Mouse (Mus musculus) right cerebral cortex, adult 18-20 months (tissue): ENCODE data around the gene Hist3h2a.
"Not testable (repeated sequence)": the region's sequence is repeated elsewhere in the genome, so short reads cannot be mapped to it uniquely, and the experiment has no call there.

Source experiments
- DNase-seq: peaks from one replicate; pipeline ENCODE4 v3.0.0; 2022; ENCODE audit warnings: mixed read lengths

Hist3h2a gene

GRCm38 (mm10) chr11:58948542-58949479 lies 5.7 kb upstream of the Hist3h2a start, which contains the start of gene Hist3h2ba:
Hist3h2ba (plus strand) TSS chr11:58948920.
- peak; percentile 86 for DNase-seq

- peak; percentile 85 for DNase-seq
These were observed 4.7 kb upstream of the Hist3h2a start for GRCm38 (mm10) chr11:58949480-58950431.

GRCm38 (mm10) chr11:58951210-58951609 lies 3.3 kb upstream of the Hist3h2a start:
- no peak for DNase-seq

- no peak for DNase-seq
These were observed 925 bp upstream of the Hist3h2a start for GRCm38 (mm10) chr11:58953351-58954169.

- DNase-seq = not testable (repeated sequence)
These were observed 390 bp upstream of the Hist3h2a start for GRCm38 (mm10) chr11:58954170-58954419.

- DNase-seq = no peak
These were observed 820 bp downstream of the Hist3h2a start for GRCm38 (mm10) chr11:58955143-58955867.

GRCm38 (mm10) chr11:58955868-58956257 lies 1.4 kb downstream of the Hist3h2a start:
- DNase-seq = no peak

- DNase-seq = no peak
These were observed 2.9 kb downstream of the Hist3h2a start for GRCm38 (mm10) chr11:58957226-58957914.

- DNase-seq = no peak
These were observed 4.1 kb downstream of the Hist3h2a start for GRCm38 (mm10) chr11:58958536-58958935.

- no peak for DNase-seq
These were observed 4.8 kb downstream of the Hist3h2a start for GRCm38 (mm10) chr11:58959186-58959825.

- peak; percentile 85 for DNase-seq
These were observed 5.5 kb downstream of the Hist3h2a start for GRCm38 (mm10) chr11:58959921-58960465.

GRCm38 (mm10) chr11:58961364-58962177 lies 7.1 kb downstream of the Hist3h2a start:
- no peak for DNase-seq

- no peak for DNase-seq
These were observed 9.1 kb downstream of the Hist3h2a start for GRCm38 (mm10) chr11:58963543-58963942.

GRCm38 (mm10) chr11:58964216-58964615 lies 9.7 kb downstream of the Hist3h2a start:
- DNase-seq = no peak

GRCm38 (mm10) chr11:58965001-58965760 lies 10.7 kb downstream of the Hist3h2a start:
- no peak for DNase-seq

- no peak for DNase-seq
These were observed 12.9 kb downstream of the Hist3h2a start for GRCm38 (mm10) chr11:58967346-58967745.

- DNase-seq = no peak
These were observed 14.1 kb downstream of the Hist3h2a start for GRCm38 (mm10) chr11:58968551-58968950.

- DNase-seq = no peak
These were observed 14.5 kb downstream of the Hist3h2a start for GRCm38 (mm10) chr11:58969027-58969426.

GRCm38 (mm10) chr11:58969659-58970058 lies 15.2 kb downstream of the Hist3h2a start:
- DNase-seq = no peak
